Mouse (Mus musculus) lung, embryonic 14.5 days (tissue): ENCODE data around the gene Sufu. TPM values are rescaled to one million over a fixed set of nuclear protein-coding genes. Genes with fewer than 3 reads are reported as not detected.
A peak's percentile ranks its signal among the peaks of the same experiment; 100 is the strongest.

Experiments used
- ATAC-seq: fragments of 200-750 bp; cut with Nextera tagmentation; 2 replicates; pipeline ENCODE4 v1.8.0; 2017; ENCODE audit warnings: mild to moderate bottlenecking, moderate TSS enrichment, moderate library complexity; ENCODE audit not compliant: insufficient read depth
- DNase-seq: peaks from one replicate; pipeline ENCODE4 v3.0.0-alpha.2; 2015
- H3K27ac ChIP-seq: fragments of 300-500 bp; sonication (generic); 2 replicates; pipeline ENCODE4 v1.5.1; 2014; ENCODE audit warnings: low read depth, mild to moderate bottlenecking, moderate library complexity
- H3K27me3 ChIP-seq: fragments of 300-500 bp; sonication (generic); 2 replicates; pipeline ENCODE4 v1.6.1; 2014; ENCODE audit warnings: low read length, control low read depth; ENCODE audit not compliant: insufficient read depth
- H3K36me3 ChIP-seq: fragments of 300-500 bp; sonication (generic); 2 replicates; pipeline ENCODE4 v1.6.1; 2014; ENCODE audit warnings: control low read depth; ENCODE audit not compliant: insufficient read depth
- H3K4me1 ChIP-seq: fragments of 300-500 bp; sonication (generic); 2 replicates; pipeline ENCODE4 v1.6.1; 2014; ENCODE audit warnings: antibody characterized with exemption, control low read depth; ENCODE audit not compliant: insufficient read depth
- H3K4me2 ChIP-seq: fragments of 300-500 bp; sonication (generic); 2 replicates; pipeline ENCODE4 v1.6.1; 2014; ENCODE audit warnings: mild to moderate bottlenecking
- H3K4me3 ChIP-seq: fragments of 300-500 bp; sonication (generic); 2 replicates; pipeline ENCODE4 v1.5.1; 2014; ENCODE audit warnings: low read depth, low read length
- H3K9ac ChIP-seq: fragments of 300-500 bp; sonication (generic); 2 replicates; pipeline ENCODE4 v1.6.1; 2014
- H3K9me3 ChIP-seq: fragments of 300-500 bp; sonication (generic); 2 replicates; pipeline ENCODE4 v1.6.1; 2016; ENCODE audit warnings: low read depth, low read length, control low read depth
- CTCF ChIP-seq: IDR thresholded peaks from 2 replicates; pipeline ENCODE4 v1.5.1; 2016; ENCODE audit warnings: antibody characterized with exemption, low read depth
- WGBS: fragments of 180-500 bp; shearing (Covaris S2); extraction: QIAGEN DNeasy Blood & Tissue Kit; methylation state at CpG from one replicate; pipeline ENCODE4 v1.1.7; 2014; 5-methylcytosine and 5-hydroxymethylcytosine counted together
- polyA plus RNA-seq: library from polyadenylated mRNA; unstranded; fragments of >200 nt; fragmentation: Nextera tagmentation; extraction: Ambion mirVana; gene quantifications from 2 replicates; pipeline ENCODE4 v1.2.1, GENCODE M21; 2014

Sufu gene
- polyA plus RNA-seq, 1 experiment from 2014 or later, result 47.5 TPM

GRCm38 (mm10) chr19:46446436-46447020 lies 49.8 kb downstream of the Sufu start:
- ATAC-seq (no peak), DNase-seq (no peak)
- 86% methylated on average over 5 of the region's 5 CpGs for WGBS
- no peak for TF ChIP-seq CTCF
- Histone ChIP-seq H3K9me3 (no peaks in the 10 kb centered on the region), H3K4me3 (no peak overlapping the region), H3K4me1 (peaks cover 10% of the 10 kb centered on the region), H3K36me3 (peaks cover 12% of the 10 kb centered on the region; the same call in 1 of the 2 replicates), H3K9ac (no peak overlapping the region), H3K27me3 (no peaks in the 10 kb centered on the region), H3K4me2 (no peak overlapping the region), H3K27ac (no peak overlapping the region; the same call in 1 of the 2 replicates)

DNA sequence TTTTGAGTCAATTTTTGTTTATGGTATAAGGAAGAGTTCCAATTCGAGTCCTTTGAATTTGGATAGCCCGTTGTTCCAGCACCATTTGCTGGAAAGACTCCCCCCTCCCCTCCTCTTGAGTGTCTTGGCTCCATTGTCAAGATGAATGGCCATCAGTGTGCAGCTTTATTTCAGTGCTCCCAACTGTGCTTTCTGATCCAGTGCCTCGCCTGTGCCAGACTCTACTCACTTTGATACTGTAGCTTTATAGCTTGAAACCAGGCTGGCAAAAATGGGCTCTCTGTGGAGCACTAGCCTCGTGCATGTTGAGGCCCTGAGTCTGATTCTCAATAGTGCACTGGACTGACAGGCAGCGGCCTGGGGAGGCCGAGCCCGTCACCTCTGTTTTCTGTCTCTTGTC lies 50.4 kb downstream of the Sufu start:
- H3K27me3 ChIP-seq, result no peaks in the 10 kb centered on the region

GRCm38 (mm10) chr19:46447911-46448310 lies 51.2 kb downstream of the Sufu start:
- no peak for TF ChIP-seq CTCF
- no peak overlapping the region for H3K9ac ChIP-seq
- H3K4me3 ChIP-seq, result no peak overlapping the region
- no peaks in the 10 kb centered on the region for H3K9me3 ChIP-seq
- H3K36me3 ChIP-seq, result peaks cover 16% of the 10 kb centered on the region; the same call in 1 of the 2 replicates
- H3K4me1 ChIP-seq, result peaks cover 15% of the 10 kb centered on the region
- H3K27ac ChIP-seq, result peak overlapping the region; percentile 63; the same call in 1 of the 2 replicates
- DNase-seq, result peak; percentile 60
- ATAC-seq, result peak; percentile 38
- no peaks in the 10 kb centered on the region for H3K27me3 ChIP-seq
- peak overlapping the region; percentile 18; the same call in 1 of the 2 replicates for H3K4me2 ChIP-seq
- WGBS, result 10% methylated on average over 6 of the region's 6 CpGs

More for the DNA sequence above, 50.4 kb downstream of the Sufu start:
- H3K36me3 ChIP-seq, result peaks cover 12% of the 10 kb centered on the region; the same call in 1 of the 2 replicates
- DNase-seq (no peak), ATAC-seq (no peak)
- no peak overlapping the region for H3K4me3 ChIP-seq
- 31% methylated on average over 7 of the region's 7 CpGs for WGBS
- H3K4me2 ChIP-seq, result no peak overlapping the region
- H3K4me1 ChIP-seq, result peaks cover 10% of the 10 kb centered on the region
- H3K9ac ChIP-seq, result no peak overlapping the region
- peak overlapping the region; percentile 66; the same call in 1 of the 2 replicates for H3K27ac ChIP-seq
- no peaks in the 10 kb centered on the region for H3K9me3 ChIP-seq
- no peak for TF ChIP-seq CTCF

GRCm38 (mm10) chr19:46449261-46450005 lies 52.7 kb downstream of the Sufu start:
- H3K9me3 ChIP-seq, result no peaks in the 10 kb centered on the region
- no peak for DNase-seq
- 82% methylated on average over 7 of the region's 7 CpGs for WGBS
- ATAC-seq, result no peak
- H3K4me3 ChIP-seq, result no peak overlapping the region
- H3K36me3 ChIP-seq, result peaks cover 25% of the 10 kb centered on the region; the same call in 1 of the 2 replicates
- H3K9ac ChIP-seq, result no peak overlapping the region
- TF ChIP-seq CTCF, result no peak
- H3K27ac ChIP-seq, result no peak overlapping the region
- no peak overlapping the region for H3K4me2 ChIP-seq
- H3K4me1 ChIP-seq, result peaks cover 20% of the 10 kb centered on the region
- no peaks in the 10 kb centered on the region for H3K27me3 ChIP-seq

GRCm38 (mm10) chr19:46452052-46452827 lies 55.5 kb downstream of the Sufu start:
- Histone ChIP-seq H3K4me2 (no peak overlapping the region), H3K27me3 (no peaks in the 10 kb centered on the region), H3K4me3 (no peak overlapping the region), H3K4me1 (peaks cover 38% of the 10 kb centered on the region), H3K9ac (no peak overlapping the region), H3K9me3 (no peaks in the 10 kb centered on the region), H3K36me3 (peaks cover 45% of the 10 kb centered on the region; the same call in 1 of the 2 replicates), H3K27ac (0 out of 2 replicates have a peak overlapping the region, but pooled peaks have one; percentile 42)
- 47% methylated on average over 10 of the region's 10 CpGs for WGBS
- DNase-seq (peak; percentile 75), ATAC-seq (no peak)
- TF ChIP-seq CTCF, result peak; percentile 92

- ATAC-seq (no peak), DNase-seq (no peak)
- TF ChIP-seq CTCF, result no peak
- no peak overlapping the region for H3K4me2 ChIP-seq
- 73% methylated on average over 9 of the region's 9 CpGs for WGBS
- H3K4me1 ChIP-seq, result peaks cover 34% of the 10 kb centered on the region
- H3K4me3 ChIP-seq, result no peak overlapping the region
- H3K27ac ChIP-seq, result peak overlapping the region; percentile 36; the same call in 1 of the 2 replicates
- H3K9me3 ChIP-seq, result no peaks in the 10 kb centered on the region
- no peak overlapping the region for H3K9ac ChIP-seq
- H3K36me3 ChIP-seq, result peaks cover 50% of the 10 kb centered on the region; the same call in 1 of the 2 replicates
- no peaks in the 10 kb centered on the region for H3K27me3 ChIP-seq
Observed at GRCm38 (mm10) chr19:46452916-46453315, 56.2 kb downstream of the Sufu start.
